Mouse (Mus musculus): ENCODE measurements around the gene Numa1. TPM values are rescaled to one million over a fixed set of nuclear protein-coding genes. Genes with fewer than 3 reads are reported as not detected.
A peak's percentile ranks its signal among the peaks of the same experiment; 100 is the strongest.

Numa1 gene
- total and polyA plus RNA-seq, 3 experiments: 53.3 to 93.8 (median 88.3) TPM

DNA sequence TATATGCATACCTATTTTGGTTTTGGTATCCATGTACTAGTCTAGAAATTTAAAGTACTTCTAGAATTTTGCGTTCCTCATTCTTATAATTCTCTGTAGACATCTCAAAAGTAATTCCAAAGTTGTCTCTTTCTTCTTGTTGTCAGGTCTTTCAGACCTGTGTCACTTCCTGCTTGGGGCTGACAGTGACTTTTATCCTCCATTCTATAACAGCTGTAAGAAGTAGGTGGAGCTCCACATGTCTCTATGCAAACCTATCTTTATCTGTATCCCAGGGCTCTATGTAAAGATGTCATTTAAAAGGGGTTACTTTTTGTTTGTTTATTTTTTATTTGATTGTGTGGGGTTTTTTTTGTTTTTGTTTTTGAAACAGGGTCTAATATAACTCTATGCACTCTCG, 29.7 kb downstream of the Numa1 start:
- no peaks in the 10 kb centered on the region for H3K36me3 ChIP-seq (ENCODE audit: control insufficient read depth, insufficient read depth, low read length)
- no peak overlapping the region for H3K9ac ChIP-seq (ENCODE audit: low read depth, low read length)
- no peaks in the 10 kb centered on the region; the same call in 1 of the 2 replicates for H3K4me1 ChIP-seq (ENCODE audit: control insufficient read depth, insufficient read depth, low read length)
- H3K27ac ChIP-seq: no peak overlapping the region
- intact Hi-C loops (cut with DNase I): no loop called here
- peaks cover 4% of the 10 kb centered on the region for H3K79me2 ChIP-seq (replicated peaks; ENCODE audit: control insufficient read depth, insufficient read depth, low read length)
- DNase-seq: no peak
- no peaks in the 10 kb centered on the region for H3K27me3 ChIP-seq (ENCODE audit: control insufficient read depth, insufficient read depth, low read length)
- WGBS: 87% methylated on average over 2 of the region's 2 CpGs
- no peak overlapping the region for H3K4me3 ChIP-seq
- no peak for TF ChIP-seq POLR2A (IDR thresholded peaks at IDR 0.05; ENCODE audit: insufficient read depth, low read depth, low read length)
- no peak for TF ChIP-seq EP300 (IDR thresholded peaks at IDR 0.05; ENCODE audit: insufficient read depth, low read depth, low read length)
- TF ChIP-seq CTCF (IDR thresholded peaks at IDR 0.05): no peak

DNA sequence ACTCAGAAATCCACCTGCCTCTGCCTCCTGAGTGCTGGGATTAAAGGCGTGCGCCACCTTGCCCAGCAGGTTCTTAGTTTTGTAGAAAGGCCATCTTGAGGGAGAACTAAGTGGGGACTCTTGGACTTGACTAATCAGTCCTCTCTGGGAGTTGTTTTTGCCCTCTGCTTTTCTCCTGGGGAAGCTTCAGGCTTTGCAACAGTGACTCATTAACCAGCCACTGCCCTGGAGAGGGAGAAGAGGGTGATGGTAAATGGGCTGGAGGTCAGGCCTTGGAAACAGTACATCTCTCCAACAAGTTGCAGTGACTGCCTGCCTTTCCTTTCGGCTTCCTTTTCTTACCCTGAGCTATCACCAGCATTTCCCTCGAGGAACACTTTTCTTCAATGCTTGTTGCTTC, 30.6 kb downstream of the Numa1 start:
- H3K79me2 ChIP-seq (replicated peaks; ENCODE audit: control insufficient read depth, insufficient read depth, low read length): peaks cover 4% of the 10 kb centered on the region
- TF ChIP-seq POLR2A (IDR thresholded peaks at IDR 0.05; ENCODE audit: insufficient read depth, low read depth, low read length) (no peak), EP300 (IDR thresholded peaks at IDR 0.05; ENCODE audit: insufficient read depth, low read depth, low read length) (no peak), CTCF (IDR thresholded peaks at IDR 0.05) (no peak)
- peaks cover 3% of the 10 kb centered on the region for H3K4me1 ChIP-seq (ENCODE audit: control insufficient read depth, insufficient read depth, low read length)
- no peak overlapping the region for H3K4me3 ChIP-seq
- no peak overlapping the region for H3K27ac ChIP-seq
- WGBS: 82% methylated on average over 4 of the region's 4 CpGs
- intact Hi-C loops (cut with DNase I): no loop called here
- H3K9ac ChIP-seq (ENCODE audit: low read depth, low read length): no peak overlapping the region
- no peaks in the 10 kb centered on the region for H3K27me3 ChIP-seq (ENCODE audit: control insufficient read depth, insufficient read depth, low read length)
- no peak for DNase-seq
- H3K36me3 ChIP-seq (ENCODE audit: control insufficient read depth, insufficient read depth, low read length): no peaks in the 10 kb centered on the region

DNA sequence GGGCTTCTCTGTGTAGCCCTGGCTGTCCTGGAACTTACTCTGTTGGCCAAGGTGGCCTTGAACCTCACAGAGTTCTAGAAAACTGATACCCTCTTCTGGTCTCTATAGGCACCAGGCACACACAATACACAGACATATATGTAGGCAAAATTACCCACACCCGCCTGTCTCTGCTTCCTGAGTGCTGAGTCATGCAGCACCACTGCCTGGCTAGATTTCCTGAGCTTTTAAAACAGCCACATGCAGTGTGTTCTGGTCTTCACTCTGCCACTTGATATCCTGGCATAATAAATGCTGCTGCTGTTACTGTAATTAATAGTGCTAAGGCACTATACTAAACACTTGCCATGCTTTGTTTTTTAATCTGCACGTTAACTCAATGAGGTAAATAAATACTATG, 31.7 kb downstream of the Numa1 start:
- Histone ChIP-seq H3K4me1 (ENCODE audit: control insufficient read depth, insufficient read depth, low read length) (peaks cover 3% of the 10 kb centered on the region), H3K4me3 (no peak overlapping the region), H3K79me2 (replicated peaks; ENCODE audit: control insufficient read depth, insufficient read depth, low read length) (peaks cover 4% of the 10 kb centered on the region), H3K27ac (no peak overlapping the region), H3K9ac (ENCODE audit: low read depth, low read length) (no peak overlapping the region), H3K27me3 (ENCODE audit: control insufficient read depth, insufficient read depth, low read length) (no peaks in the 10 kb centered on the region), H3K36me3 (ENCODE audit: control insufficient read depth, insufficient read depth, low read length) (no peaks in the 10 kb centered on the region)
- DNase-seq: no peak
- 54% methylated on average over 2 of the region's 2 CpGs for WGBS
- TF ChIP-seq POLR2A (IDR thresholded peaks at IDR 0.05; ENCODE audit: insufficient read depth, low read depth, low read length): no peak
- TF ChIP-seq EP300 (IDR thresholded peaks at IDR 0.05; ENCODE audit: insufficient read depth, low read depth, low read length): no peak
- no peak for TF ChIP-seq CTCF (IDR thresholded peaks at IDR 0.05)
- intact Hi-C loops (cut with DNase I): no loop called here

DNA sequence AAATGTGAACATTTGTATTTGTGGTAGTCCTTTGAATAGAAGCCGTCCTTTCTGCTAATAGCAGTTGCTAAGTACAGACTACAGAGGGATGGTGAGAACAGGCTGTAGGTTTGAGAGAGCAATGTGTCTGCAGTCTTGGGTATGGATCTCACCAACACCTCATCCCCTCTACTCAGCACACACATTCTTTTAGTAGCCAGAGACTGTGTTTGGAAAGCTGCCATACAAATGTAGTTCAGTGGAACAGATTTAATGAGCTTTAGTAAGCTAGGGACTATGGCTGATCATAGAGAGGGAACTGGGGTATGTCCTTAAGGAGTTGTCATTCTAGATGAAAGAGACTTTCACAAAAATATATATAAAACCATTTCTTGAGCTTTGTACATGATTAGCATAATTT, 33.3 kb downstream of the Numa1 start:
- Histone ChIP-seq H3K36me3 (ENCODE audit: control insufficient read depth, insufficient read depth, low read length) (peaks cover 7% of the 10 kb centered on the region), H3K4me3 (no peak overlapping the region), H3K9ac (ENCODE audit: low read depth, low read length) (no peak overlapping the region), H3K27me3 (ENCODE audit: control insufficient read depth, insufficient read depth, low read length) (no peaks in the 10 kb centered on the region), H3K79me2 (replicated peaks; ENCODE audit: control insufficient read depth, insufficient read depth, low read length) (peaks cover 4% of the 10 kb centered on the region), H3K27ac (no peak overlapping the region), H3K4me1 (ENCODE audit: control insufficient read depth, insufficient read depth, low read length) (peaks cover 3% of the 10 kb centered on the region)
- 64% methylated on average over 1 of the region's 1 CpGs for whole genome bisulfite sequencing
- intact Hi-C loops (cut with DNase I): no loop called here
- DNase-seq: no peak
- TF ChIP-seq CTCF (IDR thresholded peaks at IDR 0.05) (no peak), EP300 (IDR thresholded peaks at IDR 0.05; ENCODE audit: insufficient read depth, low read depth, low read length) (no peak), POLR2A (IDR thresholded peaks at IDR 0.05; ENCODE audit: insufficient read depth, low read depth, low read length) (no peak)

DNA sequence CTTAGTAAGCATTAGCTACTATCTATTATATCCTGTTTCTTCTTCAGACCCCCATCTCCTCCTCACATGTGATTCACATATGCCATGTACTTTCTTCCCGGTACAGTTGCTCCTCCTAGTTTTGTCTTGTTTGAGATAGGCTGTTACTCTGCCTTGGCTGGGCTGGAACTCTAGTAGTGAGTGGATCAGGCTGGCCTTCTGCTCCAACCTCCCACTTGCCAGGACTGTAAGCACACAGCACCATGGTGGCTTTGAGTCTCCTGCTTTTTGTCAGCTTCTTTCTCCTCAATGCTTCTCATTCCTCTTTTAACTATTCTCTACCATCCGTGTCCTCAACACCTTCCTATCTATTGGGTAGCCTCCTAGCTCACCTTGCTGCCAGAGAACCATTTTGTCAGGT, 34.8 kb downstream of the Numa1 start:
- H3K4me1 ChIP-seq (ENCODE audit: control insufficient read depth, insufficient read depth, low read length): peaks cover 8% of the 10 kb centered on the region
- H3K9ac ChIP-seq (ENCODE audit: low read depth, low read length): no peak overlapping the region

DNA sequence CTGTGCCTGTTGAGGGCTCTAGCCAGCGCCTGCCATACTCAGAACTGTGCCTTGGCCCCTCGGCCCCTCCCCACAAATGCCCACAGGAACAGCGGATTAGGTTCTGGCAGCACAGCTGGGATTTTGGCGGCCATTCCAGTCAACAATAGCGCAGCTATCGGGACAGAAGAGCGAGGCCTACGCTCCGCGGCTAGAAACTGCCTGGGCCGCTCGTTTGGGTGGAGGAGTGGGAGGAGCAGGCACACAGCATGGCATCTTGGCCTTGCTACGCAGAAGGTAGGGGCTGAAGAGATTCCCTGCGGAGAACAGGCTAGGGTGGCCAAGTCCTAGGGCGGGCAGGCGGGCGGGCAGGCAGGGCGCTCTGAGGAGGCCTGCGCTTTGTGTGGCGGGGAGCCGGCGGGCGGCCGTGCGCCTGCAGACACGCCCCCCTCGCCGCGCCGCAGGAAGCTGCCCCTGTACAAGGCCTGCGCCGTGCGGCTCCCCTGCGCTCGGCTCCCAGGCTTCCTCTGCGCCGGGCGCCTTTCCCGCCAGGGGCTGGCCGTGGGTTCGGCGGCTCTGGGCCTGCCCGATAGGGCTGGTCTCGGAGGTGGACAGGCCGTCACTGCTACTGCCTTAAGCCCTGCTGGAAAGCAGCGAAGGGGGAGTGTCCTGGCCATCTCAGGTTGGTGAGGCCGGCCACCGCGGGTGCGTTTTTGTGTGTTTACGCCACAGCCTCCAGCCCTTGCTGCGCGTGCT, 36.0 kb downstream of the Numa1 start:
- peak overlapping the region; percentile 77 for H3K4me3 ChIP-seq
- H3K9ac ChIP-seq (ENCODE audit: low read depth, low read length): peak overlapping the region; percentile 86
- peaks cover 9% of the 10 kb centered on the region for H3K79me2 ChIP-seq (replicated peaks; ENCODE audit: control insufficient read depth, insufficient read depth, low read length)
- H3K36me3 ChIP-seq (ENCODE audit: control insufficient read depth, insufficient read depth, low read length): peaks cover 24% of the 10 kb centered on the region
- DNase-seq: peak; percentile 90 to 93
- intact Hi-C loops (cut with DNase I): loop anchor here (2.0 to 5.0 kb wide), 3 partner anchors 38 to 131 kb away; partner anchors contain the start of genes Inppl1, Lrrc51, Numa1 and Tomt
- WGBS: under 1% methylated on average over 49 of the region's 53 CpGs
- H3K4me1 ChIP-seq (ENCODE audit: control insufficient read depth, insufficient read depth, low read length): peaks cover 12% of the 10 kb centered on the region
- TF ChIP-seq EP300 (IDR thresholded peaks at IDR 0.05; ENCODE audit: insufficient read depth, low read depth, low read length) (no peak), CTCF (IDR thresholded peaks at IDR 0.05) (peak; percentile 28), POLR2A (IDR thresholded peaks at IDR 0.05; ENCODE audit: insufficient read depth, low read depth, low read length) (0 out of 2 replicates have a peak, but pooled peaks have one; percentile 19)
- peak overlapping the region; percentile 98 for H3K27ac ChIP-seq
- H3K27me3 ChIP-seq (ENCODE audit: control insufficient read depth, insufficient read depth, low read length): no peaks in the 10 kb centered on the region

More for the DNA sequence above, 34.8 kb downstream of the Numa1 start:
- 52% methylated on average over 2 of the region's 2 CpGs for WGBS
- no peak for DNase-seq
- H3K79me2 ChIP-seq (replicated peaks; ENCODE audit: control insufficient read depth, insufficient read depth, low read length): peaks cover 9% of the 10 kb centered on the region
- no peak overlapping the region; the same call in 1 of the 2 replicates for H3K4me3 ChIP-seq
- no peak for TF ChIP-seq CTCF (IDR thresholded peaks at IDR 0.05)
- TF ChIP-seq POLR2A (IDR thresholded peaks at IDR 0.05; ENCODE audit: insufficient read depth, low read depth, low read length): no peak
- TF ChIP-seq EP300 (IDR thresholded peaks at IDR 0.05; ENCODE audit: insufficient read depth, low read depth, low read length): no peak
- intact Hi-C loops (cut with DNase I): loop anchor here (2.0 kb wide), 1 partner anchor 62 kb away; the partner anchor contains the start of gene Tomt
- H3K27me3 ChIP-seq (ENCODE audit: control insufficient read depth, insufficient read depth, low read length): no peaks in the 10 kb centered on the region
- peak overlapping the region; percentile 98; the same call in 1 of the 2 replicates for H3K27ac ChIP-seq
- H3K36me3 ChIP-seq (ENCODE audit: control insufficient read depth, insufficient read depth, low read length): peaks cover 13% of the 10 kb centered on the region
